Comparison of ENCODE assay signal across 9 mouse cellular contexts in the genomic region with DNA sequence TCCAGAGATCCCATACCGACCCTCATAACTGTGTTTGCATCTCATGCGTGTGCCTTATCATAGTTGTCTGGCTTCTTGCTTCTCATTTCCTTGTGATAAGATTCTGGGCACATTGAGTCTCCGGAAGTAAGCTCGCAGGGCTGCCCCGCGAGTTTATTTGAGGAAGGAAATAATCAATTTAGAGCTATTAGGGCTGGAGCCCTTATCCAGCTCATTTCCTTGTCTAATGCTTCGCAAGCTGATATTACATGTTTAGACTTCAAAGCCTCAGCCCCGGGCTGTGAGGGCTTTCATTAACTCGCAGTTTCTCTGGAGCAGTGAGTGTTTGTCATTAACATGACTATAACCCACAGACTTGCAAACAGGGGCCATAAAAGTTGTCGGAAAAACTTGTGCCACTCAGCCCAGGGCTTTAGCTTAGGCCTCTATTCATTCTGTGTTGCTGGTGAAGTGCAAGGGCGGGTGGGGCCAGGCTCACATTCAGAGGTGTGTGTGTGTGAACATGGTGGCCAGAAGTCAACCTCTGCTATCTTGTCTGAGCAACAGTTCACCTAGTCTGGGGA.
DNase-seq lines count a peak whose midpoint lies in the region; ATAC-seq and TF ChIP-seq lines count a peak whose summit lies in the region.
"Had no signal": no experiment of that assay in that cellular context is flagged by ENCODE, and none has a peak within 500 bp of the region (broad histone marks: within the 10 kb centered on the region; RNA-seq: fewer than 3 reads in every experiment).

No protein-coding gene starts in this region.

- H3K9me3 ChIP-seq in forebrain, embryonic 14.5 days (replicated peaks; ENCODE audit: control insufficient read depth, low read length), result no peaks in the 10 kb centered on the region
- H3K9me3 ChIP-seq in forebrain, embryonic 12.5 days, result no peaks in the 10 kb centered on the region
- no peaks in the 10 kb centered on the region for H3K9me3 ChIP-seq in kidney, postnatal 0 days (replicated peaks; ENCODE audit: low read length)

- WGBS in forebrain, embryonic 14.5 days, result 24% methylated on average over 11 of the region's 11 CpGs
- 29% methylated on average over 11 of the region's 11 CpGs for WGBS in forebrain, embryonic 12.5 days
- 19% methylated on average over 11 of the region's 11 CpGs for WGBS in kidney, postnatal 0 days

- TF ChIP-seq CTCF in kidney, postnatal 0 days (IDR thresholded peaks at IDR 0.05; ENCODE audit: low read depth), result no peak

- H3K4me3 ChIP-seq in forebrain, embryonic 14.5 days (ENCODE audit: low read depth, low read length), result no peak overlapping the region
- H3K4me3 ChIP-seq in forebrain, embryonic 12.5 days (replicated peaks), result no peak overlapping the region
- H3K4me3 ChIP-seq in kidney, postnatal 0 days (replicated peaks; ENCODE audit: low read depth, low read length), result no peak overlapping the region

- no peak overlapping the region for H3K27ac ChIP-seq in forebrain, embryonic 14.5 days (ENCODE audit: low read depth, low read length)
- no peak overlapping the region for H3K27ac ChIP-seq in forebrain, embryonic 12.5 days
- H3K27ac ChIP-seq in kidney, postnatal 0 days, result peak overlapping the region; percentile 54; the same call in 1 of the 2 replicates

- no peaks in the 10 kb centered on the region for H3K27me3 ChIP-seq in forebrain, embryonic 14.5 days (replicated peaks; ENCODE audit: control insufficient read depth, insufficient read depth, low read length)
- H3K27me3 ChIP-seq in forebrain, embryonic 12.5 days, result peaks cover 3% of the 10 kb centered on the region; the same call in 1 of the 2 replicates
- no peaks in the 10 kb centered on the region for H3K27me3 ChIP-seq in kidney, postnatal 0 days (ENCODE audit: insufficient read depth, low read length)
- H3K27me3 ChIP-seq: CH12.LX had no signal

- no peak overlapping the region for H3K9ac ChIP-seq in forebrain, embryonic 14.5 days (ENCODE audit: low read length)
- no peak overlapping the region for H3K9ac ChIP-seq in forebrain, embryonic 12.5 days
- H3K9ac ChIP-seq in kidney, postnatal 0 days (ENCODE audit: low read depth, low read length), result no peak overlapping the region

- H3K4me2 ChIP-seq in forebrain, embryonic 14.5 days (ENCODE audit: low read length), result no peak overlapping the region
- no peak overlapping the region for H3K4me2 ChIP-seq in forebrain, embryonic 12.5 days
- H3K4me2 ChIP-seq in kidney, postnatal 0 days (ENCODE audit: low read length), result peak overlapping the region; percentile 4; the same call in 1 of the 2 replicates

- peaks cover 13% of the 10 kb centered on the region for H3K4me1 ChIP-seq in forebrain, embryonic 14.5 days (ENCODE audit: control insufficient read depth, insufficient read depth, low read length)
- peaks cover 18% of the 10 kb centered on the region; the same call in 1 of the 2 replicates for H3K4me1 ChIP-seq in forebrain, embryonic 12.5 days
- H3K4me1 ChIP-seq in kidney, postnatal 0 days (replicated peaks; ENCODE audit: insufficient read depth, low read length), result peaks cover 15% of the 10 kb centered on the region

- H3K36me3 ChIP-seq in forebrain, embryonic 14.5 days (ENCODE audit: control insufficient read depth, insufficient read depth, low read length), result no peaks in the 10 kb centered on the region
- no peaks in the 10 kb centered on the region for H3K36me3 ChIP-seq in forebrain, embryonic 12.5 days (replicated peaks)
- H3K36me3 ChIP-seq in kidney, postnatal 0 days (ENCODE audit: insufficient read depth, low read length), result no peaks in the 10 kb centered on the region

- DNase-seq in forebrain, embryonic 14.5 days (ENCODE audit: low spot score), result peak; percentile 40
- DNase-seq in ZHBTc4 (ENCODE audit: low read depth, low spot score), result peak; percentile 92
- DNase-seq in kidney, postnatal 0 days (ENCODE audit: low spot score), result peak; percentile 46
- DNase-seq in lung, postnatal 25 days (ENCODE audit: low spot score), result peak; percentile 64
- DNase-seq in ovary, adult 18-20 months (ENCODE audit: low spot score), result no peak
- DNase-seq in gastrocnemius, postnatal 25 days, result no peak
- DNase-seq in layer of hippocampus, postnatal 14 days (ENCODE audit: low spot score in 2 of 2), result no peak

- ATAC-seq in forebrain, embryonic 14.5 days, result peak; percentile 34; the same call in 1 of the 2 replicates
- no peak for ATAC-seq in forebrain, embryonic 12.5 days (ENCODE audit: low FRiP score)
- ATAC-seq in kidney, postnatal 0 days (replicated peaks; ENCODE audit: low FRiP score, low read depth), result peak; percentile 57

Comparison
In these comparisons a context has a peak if more than half of its experiments do, and no peak if none do; other contexts are left out.
1. DNase-seq: peak in forebrain, embryonic 14.5 days (single experiment), ZHBTc4 (single experiment), kidney, postnatal 0 days (single experiment) and lung, postnatal 25 days (single experiment); none in ovary, adult 18-20 months (single experiment), gastrocnemius, postnatal 25 days (single experiment) and layer of hippocampus, postnatal 14 days (0 of 2).